Mouse (Mus musculus): ENCODE results near the gene Pfn1.

DNA sequence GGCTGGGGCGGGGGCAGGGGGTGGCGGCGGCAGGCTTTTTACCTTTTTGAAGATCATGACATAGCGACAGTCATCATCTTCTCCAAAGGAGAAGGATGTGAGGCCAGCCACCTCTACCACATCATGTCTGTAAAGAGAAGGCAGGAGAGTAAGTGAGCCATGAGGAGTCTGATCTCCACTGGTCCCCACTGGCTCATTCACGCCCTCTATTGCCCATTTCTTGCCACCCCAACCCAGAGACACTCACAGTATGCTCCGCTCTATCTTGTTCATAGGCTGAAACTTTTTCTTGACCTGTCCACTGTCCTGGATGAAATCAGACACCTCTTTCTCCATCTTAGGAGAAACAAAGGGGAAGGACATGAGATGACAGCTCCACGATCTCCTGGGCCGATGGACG, 10.3 kb upstream of the Pfn1 start:
- TF ChIP-seq CTCF (IDR thresholded peaks at IDR 0.05; ENCODE audit: control insufficient read depth, insufficient read depth, low read length) (peak; percentile 41; the same call in 1 of the 2 replicates), POLR2A (IDR thresholded peaks at IDR 0.05; ENCODE audit: borderline replicate concordance, control insufficient read depth, low read depth, low read length) (no peak)
